Mouse (Mus musculus): ENCODE data around the gene Sult2b1. TPM values are rescaled to one million over a fixed set of nuclear protein-coding genes. Genes with fewer than 3 reads are reported as not detected.
A peak's percentile ranks its signal among the peaks of the same experiment; 100 is the strongest.

Sult2b1 gene
- polyA plus RNA-seq, 1 experiment = 8.8 TPM

GRCm38 (mm10) chr7:45715090-45715708 lies 69.3 kb downstream of the Sult2b1 start, which contains the start of gene Rpl18:
Rpl18 (plus strand) TSS chr7:45715457.
- Histone ChIP-seq H3K36me3 (ENCODE audit: control insufficient read depth, insufficient read depth, low read length) (peaks cover 4% of the 10 kb centered on the region), H3K4me3 (ENCODE audit: control insufficient read depth, low read depth, low read length) (peak within 1 kb of the TSS; percentile 94), H3K27me3 (ENCODE audit: control insufficient read depth, insufficient read depth, low read length) (no peaks in the 10 kb centered on the region), H3K27ac (ENCODE audit: control insufficient read depth, insufficient read depth, low read depth, low read length) (peak within 1 kb of the TSS; percentile 75), H3K4me1 (ENCODE audit: control insufficient read depth, insufficient read depth, low read length) (peaks cover 22% of the 10 kb centered on the region)
- TF ChIP-seq POLR2A (IDR thresholded peaks at IDR 0.05; ENCODE audit: control insufficient read depth, low read depth, low read length) = peak; percentile 62; the same call in 1 of the 2 replicates
- TF ChIP-seq CTCF (IDR thresholded peaks at IDR 0.05; ENCODE audit: control insufficient read depth, insufficient read depth, insufficient replicate concordance, low read depth, low read length) = no peak

- TF ChIP-seq POLR2A (IDR thresholded peaks at IDR 0.05; ENCODE audit: control insufficient read depth, low read depth, low read length) (no peak), CTCF (IDR thresholded peaks at IDR 0.05; ENCODE audit: control insufficient read depth, insufficient read depth, insufficient replicate concordance, low read depth, low read length) (no peak)
- Histone ChIP-seq H3K4me3 (ENCODE audit: control insufficient read depth, low read depth, low read length) (peak overlapping the region; percentile 94), H3K4me1 (ENCODE audit: control insufficient read depth, insufficient read depth, low read length) (peaks cover 23% of the 10 kb centered on the region), H3K36me3 (ENCODE audit: control insufficient read depth, insufficient read depth, low read length) (peaks cover 4% of the 10 kb centered on the region), H3K27me3 (ENCODE audit: control insufficient read depth, insufficient read depth, low read length) (no peaks in the 10 kb centered on the region), H3K27ac (ENCODE audit: control insufficient read depth, insufficient read depth, low read depth, low read length) (peak overlapping the region; percentile 75)
These were observed 69.8 kb downstream of the Sult2b1 start for GRCm38 (mm10) chr7:45714630-45715089.

GRCm38 (mm10) chr7:45713881-45714520 lies 70.5 kb downstream of the Sult2b1 start:
- TF ChIP-seq POLR2A (IDR thresholded peaks at IDR 0.05; ENCODE audit: control insufficient read depth, low read depth, low read length) (no peak; the same call in 1 of the 2 replicates), CTCF (IDR thresholded peaks at IDR 0.05; ENCODE audit: control insufficient read depth, insufficient read depth, insufficient replicate concordance, low read depth, low read length) (no peak)
- peaks cover 26% of the 10 kb centered on the region for H3K4me1 ChIP-seq (ENCODE audit: control insufficient read depth, insufficient read depth, low read length)
- peak overlapping the region; percentile 75 for H3K27ac ChIP-seq (ENCODE audit: control insufficient read depth, insufficient read depth, low read depth, low read length)

GRCm38 (mm10) chr7:45713396-45713795 lies 71.1 kb downstream of the Sult2b1 start:
- Histone ChIP-seq H3K27me3 (ENCODE audit: control insufficient read depth, insufficient read depth, low read length) (no peaks in the 10 kb centered on the region), H3K4me1 (ENCODE audit: control insufficient read depth, insufficient read depth, low read length) (peaks cover 31% of the 10 kb centered on the region), H3K4me3 (ENCODE audit: control insufficient read depth, low read depth, low read length) (no peak overlapping the region), H3K36me3 (ENCODE audit: control insufficient read depth, insufficient read depth, low read length) (peaks cover 4% of the 10 kb centered on the region), H3K27ac (ENCODE audit: control insufficient read depth, insufficient read depth, low read depth, low read length) (peak overlapping the region; percentile 19; the same call in 1 of the 2 replicates)
- no peak for TF ChIP-seq CTCF (IDR thresholded peaks at IDR 0.05; ENCODE audit: control insufficient read depth, insufficient read depth, insufficient replicate concordance, low read depth, low read length)
- TF ChIP-seq POLR2A (IDR thresholded peaks at IDR 0.05; ENCODE audit: control insufficient read depth, low read depth, low read length) = no peak

More at GRCm38 (mm10) chr7:45713881-45714520, 70.5 kb downstream of the Sult2b1 start:
- H3K36me3 ChIP-seq (ENCODE audit: control insufficient read depth, insufficient read depth, low read length) = peaks cover 4% of the 10 kb centered on the region
- H3K27me3 ChIP-seq (ENCODE audit: control insufficient read depth, insufficient read depth, low read length) = no peaks in the 10 kb centered on the region
- peak overlapping the region; percentile 94 for H3K4me3 ChIP-seq (ENCODE audit: control insufficient read depth, low read depth, low read length)

- H3K4me3 ChIP-seq (ENCODE audit: control insufficient read depth, low read depth, low read length) = peak overlapping the region; percentile 14; the same call in 1 of the 2 replicates
- no peak for TF ChIP-seq POLR2A (IDR thresholded peaks at IDR 0.05; ENCODE audit: control insufficient read depth, low read depth, low read length)
- no peak for TF ChIP-seq CTCF (IDR thresholded peaks at IDR 0.05; ENCODE audit: control insufficient read depth, insufficient read depth, insufficient replicate concordance, low read depth, low read length)
These were observed 72.3 kb downstream of the Sult2b1 start for GRCm38 (mm10) chr7:45712022-45712757.

GRCm38 (mm10) chr7:45711316-45712021 lies 73.0 kb downstream of the Sult2b1 start:
- Histone ChIP-seq H3K4me3 (ENCODE audit: control insufficient read depth, low read depth, low read length) (no peak overlapping the region; the same call in 1 of the 2 replicates), H3K4me1 (ENCODE audit: control insufficient read depth, insufficient read depth, low read length) (peaks cover 47% of the 10 kb centered on the region), H3K36me3 (ENCODE audit: control insufficient read depth, insufficient read depth, low read length) (peaks cover 4% of the 10 kb centered on the region), H3K27ac (ENCODE audit: control insufficient read depth, insufficient read depth, low read depth, low read length) (peak overlapping the region; percentile 26; the same call in 1 of the 2 replicates), H3K27me3 (ENCODE audit: control insufficient read depth, insufficient read depth, low read length) (no peaks in the 10 kb centered on the region)
- TF ChIP-seq CTCF (IDR thresholded peaks at IDR 0.05; ENCODE audit: control insufficient read depth, insufficient read depth, insufficient replicate concordance, low read depth, low read length) (no peak), POLR2A (IDR thresholded peaks at IDR 0.05; ENCODE audit: control insufficient read depth, low read depth, low read length) (no peak)

More at GRCm38 (mm10) chr7:45712022-45712757, 72.3 kb downstream of the Sult2b1 start:
- Histone ChIP-seq H3K27ac (ENCODE audit: control insufficient read depth, insufficient read depth, low read depth, low read length) (peak overlapping the region; percentile 47), H3K36me3 (ENCODE audit: control insufficient read depth, insufficient read depth, low read length) (peaks cover 4% of the 10 kb centered on the region), H3K4me1 (ENCODE audit: control insufficient read depth, insufficient read depth, low read length) (peaks cover 42% of the 10 kb centered on the region), H3K27me3 (ENCODE audit: control insufficient read depth, insufficient read depth, low read length) (no peaks in the 10 kb centered on the region)
